Mouse (Mus musculus) hindbrain, embryonic 14.5 days (tissue): Measurements from ENCODE around the gene Mier3. TPM values are rescaled to one million over a fixed set of nuclear protein-coding genes. Genes with fewer than 3 reads are reported as not detected.

Experiments
- ATAC-seq: fragments of 200-750 bp; cut with Nextera tagmentation; 2 replicates; pipeline ENCODE4 v1.8.0; 2017; ENCODE audit warnings: moderate number of reproducible peaks, mild to moderate bottlenecking, moderate TSS enrichment, moderate library complexity; ENCODE audit not compliant: low FRiP score
- DNase-seq: peaks from one replicate; pipeline ENCODE4 v3.0.0-alpha.2; 2015; ENCODE audit warnings: low spot score
- H3K27ac ChIP-seq: fragments of 300-500 bp; sonication (generic); 2 replicates; pipeline ENCODE4 v1.5.1; 2014; ENCODE audit warnings: mild to moderate bottlenecking, moderate library complexity
- H3K27me3 ChIP-seq: fragments of 300-500 bp; sonication (generic); 2 replicates; pipeline ENCODE4 v1.6.1; 2014; ENCODE audit warnings: mild to moderate bottlenecking, low read length, mixed read lengths; ENCODE audit not compliant: control insufficient read depth, insufficient read depth
- H3K36me3 ChIP-seq: fragments of 300-500 bp; sonication (generic); replicated peaks from 2 replicates; pipeline ENCODE4 v1.6.1; 2014; ENCODE audit not compliant: control insufficient read depth, insufficient read depth
- H3K4me1 ChIP-seq: fragments of 300-500 bp; sonication (generic); replicated peaks from 2 replicates; pipeline ENCODE4 v1.6.1; 2014; ENCODE audit warnings: antibody characterized with exemption, low read length, mixed read lengths; ENCODE audit not compliant: control insufficient read depth, insufficient read depth
- H3K4me2 ChIP-seq: fragments of 300-500 bp; sonication (generic); replicated peaks from 2 replicates; pipeline ENCODE4 v1.6.1; 2014; ENCODE audit warnings: mild to moderate bottlenecking, moderate library complexity
- H3K4me3 ChIP-seq: fragments of 300-500 bp; sonication (generic); replicated peaks from 2 replicates; pipeline ENCODE4 v1.5.1; 2014; ENCODE audit warnings: mild to moderate bottlenecking, low read length
- H3K9ac ChIP-seq: fragments of 300-500 bp; sonication (generic); 2 replicates; pipeline ENCODE4 v1.6.1; 2014
- H3K9me3 ChIP-seq: fragments of 300-500 bp; sonication (generic); 2 replicates; pipeline ENCODE4 v1.6.1; 2016; ENCODE audit warnings: low read length; ENCODE audit not compliant: control insufficient read depth
- WGBS: fragments of 180-500 bp; shearing (Covaris S2); extraction: QIAGEN DNeasy Blood & Tissue Kit; methylation state at CpG from one replicate; pipeline ENCODE4 v1.1.7; 2014; 5-methylcytosine and 5-hydroxymethylcytosine counted together
- polyA plus RNA-seq: library from polyadenylated mRNA; unstranded; fragments of >200 nt; fragmentation: Nextera tagmentation; extraction: Ambion mirVana; gene quantifications from 2 replicates; pipeline ENCODE4 v1.2.1, GENCODE M21; 2014

The Mier3 gene
- polyA plus RNA-seq, 1 experiment from 2014 or later, result 23.3 TPM

- Histone ChIP-seq H3K36me3 (peaks cover 98% of the 10 kb centered on the region), H3K27me3 (no peaks in the 10 kb centered on the region), H3K9ac (no peak overlapping the region), H3K4me3 (no peak overlapping the region), H3K9me3 (no peaks in the 10 kb centered on the region), H3K4me2 (no peak overlapping the region), H3K4me1 (no peaks in the 10 kb centered on the region), H3K27ac (no peak overlapping the region)
- ATAC-seq (no peak), DNase-seq (no peak)
- WGBS, result 97% methylated on average over 6 of the region's 6 CpGs
Observed at GRCm38 (mm10) chr13:111753321-111753720, 72.5 kb downstream of the Mier3 start.

- no peak overlapping the region for H3K4me2 ChIP-seq
- peaks cover 98% of the 10 kb centered on the region for H3K36me3 ChIP-seq
- ATAC-seq (no peak), DNase-seq (no peak)
- no peak overlapping the region for H3K4me3 ChIP-seq
- no peak overlapping the region for H3K9ac ChIP-seq
- no peaks in the 10 kb centered on the region for H3K27me3 ChIP-seq
- WGBS, result 98% methylated on average over 18 of the region's 18 CpGs
- no peaks in the 10 kb centered on the region for H3K9me3 ChIP-seq
- no peaks in the 10 kb centered on the region for H3K4me1 ChIP-seq
- no peak overlapping the region for H3K27ac ChIP-seq
Observed at GRCm38 (mm10) chr13:111755377-111755776, 74.6 kb downstream of the Mier3 start.

- ATAC-seq (no peak), DNase-seq (no peak)
- Histone ChIP-seq H3K27ac (no peak overlapping the region), H3K27me3 (no peaks in the 10 kb centered on the region), H3K9ac (no peak overlapping the region), H3K4me3 (no peak overlapping the region), H3K4me1 (no peaks in the 10 kb centered on the region), H3K4me2 (no peak overlapping the region), H3K9me3 (no peaks in the 10 kb centered on the region), H3K36me3 (peaks cover 98% of the 10 kb centered on the region)
- 94% methylated on average over 15 of the region's 15 CpGs for WGBS
Observed at GRCm38 (mm10) chr13:111755937-111756336, 75.2 kb downstream of the Mier3 start.

GRCm38 (mm10) chr13:111756986-111757385, 76.2 kb downstream of the Mier3 start:
- H3K9ac ChIP-seq, result no peak overlapping the region
- no peaks in the 10 kb centered on the region for H3K4me1 ChIP-seq
- H3K27me3 ChIP-seq, result no peaks in the 10 kb centered on the region
- H3K4me3 ChIP-seq, result no peak overlapping the region
- ATAC-seq, result no peak
- WGBS, result 91% methylated on average over 6 of the region's 6 CpGs
- DNase-seq, result no peak
- no peak overlapping the region for H3K4me2 ChIP-seq
- H3K27ac ChIP-seq, result no peak overlapping the region
- no peaks in the 10 kb centered on the region for H3K9me3 ChIP-seq
- H3K36me3 ChIP-seq, result peaks cover 97% of the 10 kb centered on the region

GRCm38 (mm10) chr13:111762526-111762925, 81.7 kb downstream of the Mier3 start:
- no peaks in the 10 kb centered on the region for H3K27me3 ChIP-seq
- H3K4me1 ChIP-seq, result no peaks in the 10 kb centered on the region
- H3K9ac ChIP-seq, result no peak overlapping the region
- WGBS, result 91% methylated on average over 12 of the region's 12 CpGs
- H3K4me2 ChIP-seq, result no peak overlapping the region
- H3K36me3 ChIP-seq, result peaks cover 95% of the 10 kb centered on the region
- ATAC-seq, result no peak
- no peaks in the 10 kb centered on the region for H3K9me3 ChIP-seq
- DNase-seq, result no peak
- H3K27ac ChIP-seq, result no peak overlapping the region
- H3K4me3 ChIP-seq, result no peak overlapping the region

Other genes starting within 250 kb of the Mier3 start
- 99.1 and 99.5 TPM in 2 replicates for gene Gpbp1, start 190.9 kb upstream of the Mier3 start, polyA plus RNA-seq
- gene Gm49496, start 131.0 kb upstream of the Mier3 start, polyA plus RNA-seq, result not detected in 2 replicates
- gene Gm10198, start 88.2 kb upstream of the Mier3 start, polyA plus RNA-seq, result not detected in 2 replicates
- gene Map3k1, start 128.0 kb downstream of the Mier3 start, polyA plus RNA-seq, result 14.0 and 14.7 TPM in 2 replicates